Mouse (Mus musculus) forebrain, embryonic 13.5 days (tissue): ENCODE measurements around the gene Hs3st6. TPM values are rescaled to one million over a fixed set of nuclear protein-coding genes. Genes with fewer than 3 reads are reported as not detected.

Source experiments
- ATAC-seq: fragments of 200-750 bp; cut with Nextera tagmentation; 2 replicates; pipeline ENCODE4 v1.8.0; 2017
- H3K27ac ChIP-seq: fragments of 300-500 bp; sonication (generic); 2 replicates; pipeline ENCODE4 v1.5.1; 2015; ENCODE audit warnings: inconsistent platforms, mild to moderate bottlenecking, moderate library complexity
- H3K27me3 ChIP-seq: fragments of 300-500 bp; sonication (generic); 2 replicates; pipeline ENCODE4 v1.6.1; 2015; ENCODE audit warnings: mild to moderate bottlenecking, inconsistent platforms
- H3K36me3 ChIP-seq: fragments of 300-500 bp; sonication (generic); 2 replicates; pipeline ENCODE4 v1.6.1; 2015; ENCODE audit warnings: mild to moderate bottlenecking, inconsistent platforms; ENCODE audit not compliant: poor library complexity, severe bottlenecking
- H3K4me1 ChIP-seq: fragments of 300-500 bp; sonication (generic); 2 replicates; pipeline ENCODE4 v1.6.1; 2015; ENCODE audit warnings: inconsistent platforms
- H3K4me2 ChIP-seq: fragments of 300-500 bp; sonication (generic); 2 replicates; pipeline ENCODE4 v1.6.1; 2015; ENCODE audit warnings: inconsistent platforms, mild to moderate bottlenecking, moderate library complexity
- H3K4me3 ChIP-seq: fragments of 300-500 bp; sonication (generic); 2 replicates; pipeline ENCODE4 v1.5.1; 2015; ENCODE audit warnings: mild to moderate bottlenecking, inconsistent platforms
- H3K9ac ChIP-seq: fragments of 300-500 bp; sonication (generic); 2 replicates; pipeline ENCODE4 v1.6.1; 2015; ENCODE audit warnings: mild to moderate bottlenecking, inconsistent platforms
- H3K9me3 ChIP-seq: fragments of 300-500 bp; sonication (generic); replicated peaks from 2 replicates; pipeline ENCODE4 v1.6.1; 2016; ENCODE audit warnings: inconsistent platforms
- WGBS: fragments of 180-500 bp; shearing (Covaris S2); methylation state at CpG from one replicate; pipeline ENCODE4 v1.1.7; 2015; 5-methylcytosine and 5-hydroxymethylcytosine counted together
- polyA plus RNA-seq: library from polyadenylated mRNA; unstranded; fragments of >200 nt; fragmentation: Nextera tagmentation; extraction: Ambion mirVana; gene quantifications from 2 replicates; pipeline ENCODE4 v1.2.1, GENCODE M21; 2015

Hs3st6 gene
- polyA plus RNA-seq, 1 experiment from 2014 or later: 0.17 TPM

DNA sequence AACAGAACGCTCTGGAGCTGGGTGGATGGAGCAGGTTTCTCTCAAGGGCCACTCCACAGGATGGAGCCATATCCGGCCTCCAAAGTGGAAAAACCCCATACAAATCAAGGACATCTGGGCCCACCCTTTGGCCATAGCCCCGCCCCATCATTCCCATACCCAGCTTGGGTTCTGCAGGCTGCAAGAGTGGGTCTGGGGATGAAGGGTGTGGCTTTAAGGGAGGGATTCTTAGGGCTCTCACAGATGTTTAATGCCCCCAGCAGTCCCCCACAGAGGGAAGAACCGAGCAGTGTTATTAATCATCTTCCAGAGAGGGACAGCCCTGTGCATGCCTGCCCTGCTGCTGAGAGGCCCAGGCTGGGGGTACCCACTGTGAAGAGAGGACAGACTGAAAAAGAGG, 5.8 kb upstream of the Hs3st6 start:
- no peaks in the 10 kb centered on the region; the same call in 1 of the 2 replicates for H3K36me3 ChIP-seq
- no peak overlapping the region for H3K9ac ChIP-seq
- WGBS: 54% methylated on average over 4 of the region's 4 CpGs
- no peak overlapping the region for H3K27ac ChIP-seq
- H3K4me2 ChIP-seq: no peak overlapping the region
- H3K27me3 ChIP-seq: peaks cover 32% of the 10 kb centered on the region
- no peak overlapping the region for H3K4me3 ChIP-seq
- no peaks in the 10 kb centered on the region for H3K4me1 ChIP-seq
- no peaks in the 10 kb centered on the region for H3K9me3 ChIP-seq
- ATAC-seq: no peak

DNA sequence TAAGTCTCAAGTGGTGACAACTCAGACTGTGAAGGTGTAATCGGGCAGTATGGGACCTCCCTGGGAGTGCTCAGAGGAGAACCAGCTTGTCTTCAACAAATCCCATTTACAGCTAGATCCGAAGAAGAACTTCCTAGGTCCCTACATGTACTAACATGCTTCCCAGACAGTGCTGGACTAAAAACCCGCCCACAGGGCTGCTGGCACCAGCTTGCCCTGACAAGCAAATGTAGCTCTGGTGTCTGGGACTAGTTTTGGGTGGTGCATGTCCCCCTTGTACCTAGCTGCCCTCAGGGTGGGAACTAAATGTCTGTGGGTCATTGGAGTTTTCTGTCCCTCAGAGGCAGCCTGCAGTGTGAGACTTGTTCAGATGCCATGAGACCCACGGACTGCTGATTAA, 1.3 kb upstream of the Hs3st6 start:
- Histone ChIP-seq H3K9me3 (no peaks in the 10 kb centered on the region), H3K9ac (no peak overlapping the region), H3K36me3 (no peaks in the 10 kb centered on the region), H3K4me1 (peaks cover 13% of the 10 kb centered on the region), H3K27me3 (peaks cover 73% of the 10 kb centered on the region), H3K4me3 (no peak overlapping the region), H3K27ac (no peak overlapping the region), H3K4me2 (no peak overlapping the region)
- no peak for ATAC-seq
- 17% methylated on average over 4 of the region's 4 CpGs for WGBS

DNA sequence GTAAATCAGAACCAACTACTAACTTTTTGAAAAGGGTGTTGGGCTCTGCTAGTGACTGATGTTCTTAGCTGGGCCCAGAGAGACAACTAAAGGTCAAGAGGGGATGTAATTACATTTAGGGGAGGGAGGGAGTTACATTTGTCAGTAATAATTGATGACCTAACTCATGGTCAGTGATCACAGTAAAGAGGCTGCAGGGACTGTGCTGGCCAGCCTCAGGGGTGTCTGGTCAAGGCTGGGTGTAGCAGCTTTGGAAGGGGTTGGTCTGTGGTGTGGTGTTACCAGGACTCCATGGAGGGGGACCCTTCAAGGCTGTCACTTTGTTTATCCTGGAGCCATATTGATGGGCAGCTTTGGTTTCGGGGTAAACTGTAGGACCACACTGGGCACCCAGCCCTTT, 4.6 kb downstream of the Hs3st6 start:
- H3K36me3 ChIP-seq: no peaks in the 10 kb centered on the region
- H3K9ac ChIP-seq: no peak overlapping the region
- WGBS: 81% methylated on average over 1 of the region's 1 CpGs
- H3K4me2 ChIP-seq: no peak overlapping the region
- H3K9me3 ChIP-seq: no peaks in the 10 kb centered on the region
- no peak for ATAC-seq
- H3K4me3 ChIP-seq: no peak overlapping the region
- no peak overlapping the region for H3K27ac ChIP-seq
- H3K4me1 ChIP-seq: peaks cover 9% of the 10 kb centered on the region
- H3K27me3 ChIP-seq: peaks cover 49% of the 10 kb centered on the region

DNA sequence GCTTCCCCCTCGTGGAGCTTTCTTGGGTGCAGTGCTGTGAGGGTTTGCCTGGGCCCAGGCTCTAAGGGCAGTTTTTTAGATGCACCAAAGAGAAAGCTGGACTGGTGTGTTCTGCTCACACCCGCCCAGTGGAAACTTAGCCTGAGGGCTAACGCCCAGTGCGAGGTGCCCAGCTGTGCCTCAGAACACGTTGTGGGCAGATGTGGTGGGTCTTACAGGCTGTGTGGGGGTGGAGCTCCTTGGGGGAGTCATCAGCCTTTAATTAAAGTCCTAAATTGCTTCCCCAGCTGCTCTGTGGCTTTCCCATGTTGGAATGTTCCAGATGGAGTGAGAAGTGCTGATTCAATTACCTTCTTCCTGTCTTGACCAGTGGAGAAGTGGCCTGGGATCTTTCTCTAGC, 8.3 kb downstream of the Hs3st6 start:
- Histone ChIP-seq H3K27me3 (peaks cover 12% of the 10 kb centered on the region; the same call in 1 of the 2 replicates), H3K4me1 (no peaks in the 10 kb centered on the region), H3K9ac (no peak overlapping the region), H3K4me3 (no peak overlapping the region), H3K36me3 (no peaks in the 10 kb centered on the region), H3K27ac (no peak overlapping the region), H3K4me2 (no peak overlapping the region), H3K9me3 (no peaks in the 10 kb centered on the region)
- 60% methylated on average over 5 of the region's 5 CpGs for WGBS
- ATAC-seq: no peak

DNA sequence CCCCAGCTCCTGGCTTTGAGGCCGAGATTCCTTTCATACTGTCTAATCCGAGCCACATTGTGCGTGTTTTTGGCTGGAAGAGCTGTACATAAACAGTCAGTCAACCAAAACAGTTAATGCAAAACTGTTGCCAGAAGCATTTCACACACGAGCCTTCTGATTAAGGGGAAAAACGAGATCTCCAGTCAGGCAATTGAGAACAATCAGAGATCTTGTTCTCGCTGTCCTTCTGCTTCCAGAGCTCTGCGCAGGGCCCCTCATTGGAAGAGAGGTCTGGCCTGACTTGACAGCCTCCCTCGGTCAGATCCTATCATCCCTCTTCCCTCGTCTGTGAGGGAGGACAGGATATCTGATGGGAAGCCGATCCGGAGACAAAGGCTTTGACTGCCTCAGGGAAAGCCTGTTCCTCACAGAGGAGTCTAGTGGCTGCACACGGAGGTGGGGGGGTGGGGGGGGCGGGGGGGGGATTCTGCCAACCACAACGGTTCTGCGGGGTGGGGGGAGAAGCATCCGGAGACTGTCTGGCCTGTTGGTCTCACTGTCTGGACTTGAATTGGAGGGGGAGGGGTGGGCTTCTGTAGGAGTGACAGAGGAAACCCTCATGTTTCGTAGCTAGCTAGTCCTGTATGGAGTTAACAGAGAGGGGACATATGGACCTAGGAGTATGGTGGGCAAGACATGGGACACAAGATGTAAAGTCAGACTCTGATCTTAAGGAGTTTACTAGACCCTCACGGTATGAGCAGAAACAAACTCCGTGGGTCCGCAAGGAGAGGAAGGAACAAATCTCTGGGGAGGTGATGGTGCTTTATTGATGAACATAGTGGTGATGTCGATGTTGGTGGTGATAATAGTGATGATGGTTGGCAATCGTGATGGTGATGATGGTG, 12.5 kb downstream of the Hs3st6 start:
- Histone ChIP-seq H3K9me3 (no peaks in the 10 kb centered on the region), H3K4me3 (no peak overlapping the region), H3K27me3 (no peaks in the 10 kb centered on the region; the same call in 1 of the 2 replicates), H3K4me1 (no peaks in the 10 kb centered on the region), H3K27ac (no peak overlapping the region), H3K36me3 (no peaks in the 10 kb centered on the region), H3K4me2 (no peak overlapping the region), H3K9ac (no peak overlapping the region)
- 59% methylated on average over 21 of the region's 22 CpGs for WGBS
- no peak for ATAC-seq

DNA sequence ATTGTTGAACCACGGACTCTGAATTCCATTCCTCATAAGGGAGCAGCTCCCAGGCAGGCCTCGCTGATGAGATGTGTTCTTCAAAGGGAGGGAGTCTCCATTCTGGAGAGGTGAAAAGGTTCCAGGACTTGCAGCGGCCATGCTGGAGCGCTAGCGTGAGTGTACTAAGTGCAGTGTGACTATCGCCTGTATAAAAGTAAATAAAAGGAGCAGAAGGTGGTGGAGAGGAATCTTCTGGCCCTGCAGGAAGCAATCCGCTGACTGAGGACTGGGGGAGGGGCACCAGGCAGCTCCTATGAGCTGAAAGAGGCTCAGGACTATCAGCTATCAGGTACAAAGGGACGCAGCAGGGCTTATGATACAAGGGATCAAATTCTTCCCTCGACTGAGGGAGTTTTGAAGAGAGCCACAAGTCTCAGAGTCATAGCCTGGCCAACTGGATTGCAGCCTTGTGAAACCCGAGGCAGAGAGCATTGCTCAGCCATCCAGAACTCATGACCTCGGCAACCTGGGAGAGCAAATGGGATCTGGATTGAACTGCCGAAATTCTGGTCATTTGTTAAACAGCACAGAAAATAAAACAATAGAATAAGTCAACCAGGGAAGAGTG, 13.6 kb downstream of the Hs3st6 start:
- no peak for ATAC-seq
- no peak overlapping the region for H3K27ac ChIP-seq
- H3K4me3 ChIP-seq: no peak overlapping the region
- no peak overlapping the region for H3K4me2 ChIP-seq
- no peaks in the 10 kb centered on the region for H3K4me1 ChIP-seq
- no peaks in the 10 kb centered on the region for H3K36me3 ChIP-seq
- no peaks in the 10 kb centered on the region; the same call in 1 of the 2 replicates for H3K27me3 ChIP-seq
- H3K9ac ChIP-seq: no peak overlapping the region
- 22% methylated on average over 12 of the region's 12 CpGs for WGBS
- H3K9me3 ChIP-seq: no peaks in the 10 kb centered on the region

DNA sequence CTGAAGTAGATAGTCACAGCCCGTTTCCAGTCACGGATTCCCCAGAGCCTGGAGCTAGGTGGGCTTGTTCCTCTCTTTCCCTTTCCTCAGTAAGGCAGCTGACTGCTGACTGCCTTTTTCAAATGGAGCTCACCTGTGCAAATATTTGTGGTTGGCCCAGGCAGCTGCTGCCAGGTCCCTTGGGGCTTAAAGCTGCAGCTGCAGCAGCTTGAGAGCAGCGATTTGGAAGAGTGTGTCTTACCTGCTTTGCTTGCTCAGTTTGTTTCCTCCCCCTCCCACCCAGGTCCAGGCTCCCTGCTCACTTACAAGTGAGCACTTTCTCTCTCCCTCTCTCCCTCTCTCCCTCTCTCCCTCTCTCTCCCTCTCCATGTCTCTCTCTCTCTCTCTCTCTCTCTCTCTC, 16.4 kb downstream of the Hs3st6 start:
- Histone ChIP-seq H3K4me1 (no peaks in the 10 kb centered on the region), H3K27ac (no peak overlapping the region), H3K9ac (no peak overlapping the region), H3K9me3 (no peaks in the 10 kb centered on the region), H3K27me3 (no peaks in the 10 kb centered on the region; the same call in 1 of the 2 replicates), H3K4me2 (no peak overlapping the region), H3K4me3 (no peak overlapping the region), H3K36me3 (no peaks in the 10 kb centered on the region)
- WGBS: 49% methylated on average over 3 of the region's 3 CpGs
- no peak for ATAC-seq

DNA sequence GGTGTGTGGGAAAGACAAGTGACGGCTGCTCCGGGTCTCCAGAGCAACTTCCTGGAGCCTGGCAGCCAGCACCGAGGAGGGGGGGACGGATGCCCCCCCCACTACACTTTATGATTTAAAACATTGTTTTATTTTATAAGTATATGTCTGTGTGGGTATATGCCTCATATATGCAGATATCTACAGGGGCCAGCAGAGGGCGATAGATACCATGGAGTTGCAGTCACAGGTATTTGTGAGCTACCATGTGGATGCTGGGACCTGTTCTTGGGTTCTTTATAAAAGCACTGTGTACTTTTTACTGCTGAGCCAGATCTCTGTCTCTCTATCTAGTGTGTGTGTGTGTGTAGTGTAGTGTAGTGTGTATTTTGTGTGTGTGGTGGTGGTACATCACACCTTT, 20.5 kb downstream of the Hs3st6 start:
- no peaks in the 10 kb centered on the region for H3K4me1 ChIP-seq
- ATAC-seq: no peak
- no peaks in the 10 kb centered on the region for H3K9me3 ChIP-seq
- no peak overlapping the region for H3K4me2 ChIP-seq
- WGBS: 89% methylated on average over 5 of the region's 5 CpGs
- H3K9ac ChIP-seq: no peak overlapping the region
- H3K27ac ChIP-seq: no peak overlapping the region
- H3K4me3 ChIP-seq: no peak overlapping the region
- H3K36me3 ChIP-seq: no peaks in the 10 kb centered on the region
- no peaks in the 10 kb centered on the region; the same call in 1 of the 2 replicates for H3K27me3 ChIP-seq

DNA sequence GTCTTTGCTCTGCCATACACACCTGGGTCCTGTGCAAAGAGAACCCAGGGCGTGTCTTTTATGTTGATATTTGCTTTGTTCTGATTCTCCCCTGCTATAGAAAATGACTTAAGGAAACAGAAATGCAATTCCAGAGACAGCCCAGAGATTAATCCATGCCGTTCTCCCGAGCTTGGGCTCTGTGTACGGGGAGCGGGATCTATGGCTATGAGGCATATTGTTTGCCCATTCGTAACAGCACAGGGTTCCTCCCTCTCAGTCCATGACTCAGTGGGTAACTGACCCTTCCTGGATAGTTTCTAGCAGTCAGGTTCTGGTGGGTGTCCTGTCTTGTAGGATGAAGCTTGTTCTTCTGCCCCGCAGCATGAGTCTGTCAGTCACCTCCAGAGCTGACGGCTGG, 22.4 kb downstream of the Hs3st6 start:
- no peak for ATAC-seq
- H3K4me1 ChIP-seq: no peaks in the 10 kb centered on the region
- no peak overlapping the region for H3K4me2 ChIP-seq
- H3K4me3 ChIP-seq: no peak overlapping the region
- H3K9me3 ChIP-seq: no peaks in the 10 kb centered on the region
- no peak overlapping the region for H3K27ac ChIP-seq
- no peaks in the 10 kb centered on the region for H3K27me3 ChIP-seq
- no peaks in the 10 kb centered on the region for H3K36me3 ChIP-seq
- H3K9ac ChIP-seq: no peak overlapping the region
- 84% methylated on average over 8 of the region's 8 CpGs for WGBS

DNA sequence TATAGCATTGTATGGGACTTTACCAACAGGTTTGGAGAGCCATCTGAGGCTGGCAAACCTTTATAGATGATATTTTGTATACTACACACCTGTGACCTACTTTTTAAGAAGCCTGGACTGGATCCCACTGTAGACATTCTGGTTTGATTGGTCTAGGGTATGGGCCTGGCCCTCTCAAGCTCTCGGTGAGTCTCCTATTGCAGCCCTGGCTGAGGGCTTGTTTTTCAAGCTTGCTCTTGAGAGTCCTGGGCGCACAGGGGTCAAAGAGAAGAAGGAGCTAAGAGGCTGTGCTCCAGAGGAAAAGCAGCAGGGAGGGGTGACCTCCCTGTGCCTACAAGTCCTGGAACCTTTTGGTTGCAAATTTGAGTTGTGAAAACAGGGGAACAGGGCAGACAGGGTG, 24.3 kb downstream of the Hs3st6 start:
- no peak overlapping the region for H3K4me2 ChIP-seq
- no peaks in the 10 kb centered on the region for H3K36me3 ChIP-seq
- no peak overlapping the region for H3K27ac ChIP-seq
- H3K4me3 ChIP-seq: no peak overlapping the region
- H3K27me3 ChIP-seq: no peaks in the 10 kb centered on the region
- H3K9me3 ChIP-seq: no peaks in the 10 kb centered on the region
- WGBS: 80% methylated on average over 2 of the region's 2 CpGs
- H3K9ac ChIP-seq: no peak overlapping the region
- no peak for ATAC-seq
- H3K4me1 ChIP-seq: no peaks in the 10 kb centered on the region

DNA sequence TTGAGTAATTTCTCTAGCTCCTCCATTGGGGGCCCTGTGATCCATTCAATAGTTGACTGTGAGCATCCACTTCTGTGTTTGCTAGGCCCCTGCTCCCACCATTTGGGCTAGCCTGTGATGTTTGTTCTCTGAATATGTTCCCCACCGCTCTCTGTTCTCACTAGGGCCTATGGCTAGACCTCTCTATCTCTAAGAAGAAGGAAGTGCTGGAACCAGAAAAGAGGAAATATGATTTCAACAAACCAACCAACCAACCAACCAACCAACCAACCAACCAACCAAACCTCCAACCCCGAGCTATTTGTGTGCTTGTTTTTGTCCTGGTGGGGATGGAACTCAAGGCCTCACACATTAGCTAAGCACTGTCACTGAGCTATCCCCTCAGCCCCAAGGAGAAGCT, 28.0 kb downstream of the Hs3st6 start:
- Histone ChIP-seq H3K4me1 (no peaks in the 10 kb centered on the region), H3K4me3 (no peak overlapping the region), H3K36me3 (no peaks in the 10 kb centered on the region), H3K27me3 (no peaks in the 10 kb centered on the region), H3K9me3 (no peaks in the 10 kb centered on the region), H3K9ac (no peak overlapping the region), H3K27ac (no peak overlapping the region), H3K4me2 (no peak overlapping the region)
- WGBS: 92% methylated on average over 2 of the region's 2 CpGs
- ATAC-seq: no peak

DNA sequence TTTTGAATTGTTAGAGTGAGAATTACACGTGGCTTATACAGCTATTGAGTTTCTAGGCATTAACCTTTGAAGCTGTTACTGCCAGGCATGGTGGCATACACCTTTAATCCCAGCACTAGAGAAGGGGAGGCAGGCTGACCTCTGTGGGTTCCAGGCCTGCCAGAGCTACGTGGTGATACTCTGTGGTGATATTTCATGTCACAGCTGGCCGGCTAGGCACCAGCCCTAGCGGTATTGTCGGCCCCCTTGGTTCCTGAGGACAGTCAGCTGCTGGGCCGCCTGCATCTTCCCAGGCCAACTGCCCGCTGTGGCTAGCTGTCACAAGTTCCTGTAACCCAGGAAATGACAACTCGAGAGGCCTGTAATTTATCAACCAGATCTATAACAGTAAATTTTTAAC, 39.4 kb downstream of the Hs3st6 start:
- Histone ChIP-seq H3K27me3 (0 out of 2 replicates have a peak, but pooled peaks cover 5% of the 10 kb centered on the region), H3K27ac (no peak overlapping the region), H3K9me3 (no peaks in the 10 kb centered on the region), H3K4me3 (no peak overlapping the region), H3K36me3 (no peaks in the 10 kb centered on the region), H3K4me2 (no peak overlapping the region), H3K4me1 (no peaks in the 10 kb centered on the region), H3K9ac (no peak overlapping the region)
- no peak for ATAC-seq
- WGBS: 81% methylated on average over 8 of the region's 8 CpGs
